Mouse (Mus musculus): Measurements from ENCODE around the gene Tpra1. TPM values are rescaled to one million over a fixed set of nuclear protein-coding genes. Genes with fewer than 3 reads are reported as not detected.

Gene Tpra1
- total RNA-seq, 2 experiments from 2014 or later: 24.4 to 27.4 TPM

- DNase-seq: peak in 1 of 2 experiments; percentile 34
- intact Hi-C loops (cut with DNase I): no loop called here
Measured at GRCm38 (mm10) chr6:88940090-88940916, 38.3 kb downstream of the Tpra1 start.

GRCm38 (mm10) chr6:88941628-88942027 lies 39.6 kb downstream of the Tpra1 start:
- intact Hi-C loops (cut with DNase I): no loop called here
- peak in 1 of 2 experiments; percentile 40 for DNase-seq

GRCm38 (mm10) chr6:88942595-88942994 lies 40.5 kb downstream of the Tpra1 start:
- intact Hi-C loops (cut with DNase I): no loop called here
- no peak for DNase-seq

GRCm38 (mm10) chr6:88943666-88944065 lies 41.6 kb downstream of the Tpra1 start:
- intact Hi-C loops (cut with DNase I): no loop called here
- no peak for DNase-seq

- intact Hi-C loops (cut with DNase I): no loop called here
- no peak for DNase-seq
Measured at GRCm38 (mm10) chr6:88946442-88946841, 44.4 kb downstream of the Tpra1 start.

- intact Hi-C loops (cut with DNase I): no loop called here
- DNase-seq: no peak
Measured at GRCm38 (mm10) chr6:88947771-88948170, 45.7 kb downstream of the Tpra1 start.

GRCm38 (mm10) chr6:88956725-88957124 lies 54.7 kb downstream of the Tpra1 start:
- intact Hi-C loops (cut with DNase I): no loop called here
- DNase-seq: no peak

GRCm38 (mm10) chr6:88957313-88957712 lies 55.3 kb downstream of the Tpra1 start:
- intact Hi-C loops (cut with DNase I): no loop called here
- DNase-seq: no peak

- no peak for DNase-seq
- intact Hi-C loops (cut with DNase I): no loop called here
Measured at GRCm38 (mm10) chr6:88957801-88958211, 55.8 kb downstream of the Tpra1 start.

GRCm38 (mm10) chr6:88958305-88958704 lies 56.3 kb downstream of the Tpra1 start:
- intact Hi-C loops (cut with DNase I): no loop called here
- no peak for DNase-seq

- peak in 1 of 2 experiments; percentile 41 for DNase-seq
- intact Hi-C loops (cut with DNase I): no loop called here
Measured at GRCm38 (mm10) chr6:88959834-88960233, 57.8 kb downstream of the Tpra1 start.

- intact Hi-C loops (cut with DNase I): no loop called here
- DNase-seq: no peak
Measured at GRCm38 (mm10) chr6:88960941-88961340, 58.9 kb downstream of the Tpra1 start.

Other genes with a start within 250 kb of the Tpra1 start
- gene Mgll, start 177.8 kb upstream of the Tpra1 start, total RNA-seq (2021): 10 to 100 TPM; 36.6 to 37.6 TPM
- gene Abtb1, start 60.3 kb upstream of the Tpra1 start, total RNA-seq (2021): 10 to 100 TPM; 19.2 to 21.0 TPM
- 10 to 100 TPM; 45.1 to 50.5 TPM for gene Podxl2, start 27.2 kb upstream of the Tpra1 start, total RNA-seq (2021)
- gene Mcm2, start 3.5 kb upstream of the Tpra1 start, total RNA-seq (2021): 1 to 10 TPM; 4.2 to 5.6 TPM

Data from gastrocnemius, postnatal 36 days (tissue).